Mouse (Mus musculus) thymus, adult 2 months (tissue): Measurements from ENCODE around the gene Ly86.

ENCODE experiments used
- CTCF ChIP-seq: fragments of 200-500 bp; IDR thresholded peaks from 2 replicates; pipeline ENCODE4 v1.5.1; 2012; ENCODE audit warnings: mild to moderate bottlenecking, control low read depth, low read length, moderate library complexity, borderline replicate concordance; ENCODE audit not compliant: control insufficient read depth, poor library complexity, insufficient read depth; ENCODE audit errors: extremely low read depth
- POLR2A ChIP-seq: fragments of 200-500 bp; IDR thresholded peaks from 2 replicates; pipeline ENCODE4 v1.6.1; 2012; ENCODE audit warnings: mild to moderate bottlenecking, low read length, control low read depth, moderate library complexity; ENCODE audit not compliant: control insufficient read depth, poor library complexity, insufficient read depth; ENCODE audit errors: extremely low read depth

- TF ChIP-seq POLR2A (no peak), CTCF (no peak)
Observed at GRCm38 (mm10) chr13:37342804-37343203, 2.2 kb upstream of the Ly86 start.
